Comparison of ENCODE assay signal across 8 mouse cellular contexts in the genomic region with DNA sequence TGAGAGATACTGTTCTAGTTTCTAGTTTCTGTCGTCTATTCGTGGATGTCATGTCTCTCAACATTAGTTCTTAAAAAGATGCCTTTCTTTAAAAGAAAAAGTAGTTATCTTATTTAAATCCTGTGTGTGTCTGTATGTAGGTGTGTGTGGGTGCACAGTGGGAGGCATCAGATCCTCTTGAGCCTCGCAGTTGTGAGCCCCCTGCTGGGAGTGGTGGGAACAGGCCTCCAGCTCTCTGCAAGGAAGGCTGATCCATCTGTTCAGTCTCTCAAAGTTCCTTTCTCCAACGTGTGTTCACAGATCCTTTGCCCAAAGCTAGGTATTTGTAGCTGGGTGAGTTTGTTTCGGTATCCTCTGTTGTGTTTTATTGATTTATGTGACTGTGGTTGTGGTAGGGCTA.
DNase-seq lines count a peak whose midpoint lies in the region.

No protein-coding gene starts in this region.

- DNase-seq in heart, postnatal 10 days, result peak; percentile 24 to 49
- no peak for DNase-seq in heart, adult 8-10 months (ENCODE audit: low spot score)
- peak; percentile 38 for DNase-seq in CD4-positive helper T cell, adult 2 months (ENCODE audit: low read depth, low spot score)
- DNase-seq in adrenal gland, adult 2 months, result peak; percentile 30
- DNase-seq in heart, postnatal 14 days, result peak; percentile 44 to 52
- peak; percentile 2 to 6 for DNase-seq in lung, adult 18-20 months
- DNase-seq in thymus, postnatal 14 days, result peak; percentile 48
- no peak for DNase-seq in frontal cortex, postnatal 10 days (ENCODE audit: low spot score in 2 of 2)

- intact Hi-C loops in heart, postnatal 10 days (cut with DNase I), result loop anchor here (1.0 kb wide), 1 partner anchor 260 kb away; no protein-coding TSS in a partner anchor
- intact Hi-C loops in heart, postnatal 14 days (cut with DNase I), result loop anchor here (2.0 kb wide), 1 partner anchor 259 kb away; no protein-coding TSS in a partner anchor

Comparison
In these comparisons a context has a peak if more than half of its experiments do, and no peak if none do; other contexts are left out.
1. DNase-seq: peak in heart, postnatal 10 days (2 of 2), CD4-positive helper T cell, adult 2 months (single experiment), adrenal gland, adult 2 months (single experiment), heart, postnatal 14 days (2 of 2), lung, adult 18-20 months (2 of 2) and thymus, postnatal 14 days (single experiment); none in heart, adult 8-10 months (single experiment) and frontal cortex, postnatal 10 days (0 of 2).